Mouse (Mus musculus): Measurements from ENCODE around the gene Ush2a. TPM values are rescaled to one million over a fixed set of nuclear protein-coding genes. Genes with fewer than 3 reads are reported as not detected.

The Ush2a gene
- total RNA-seq (2014; rRNA removed) = under 0.01 and 0.07 TPM in 2 replicates
- under 0.01 TPM in 1 of 2 replicates, not detected in the other for polyA plus RNA-seq (2012; rRNA removed)

- no peak within 1 kb of the TSS for H3K4me3 ChIP-seq (ENCODE audit: insufficient read depth, low read depth, low read length)
- TF ChIP-seq POLR2A (IDR thresholded peaks at IDR 0.05; ENCODE audit: extremely low read depth, insufficient read depth, low read length) (no peak), CTCF (IDR thresholded peaks at IDR 0.05; ENCODE audit: low read depth, low read length) (no peak)
- DNase-seq (ENCODE audit: extremely low read depth, low read depth, low spot score) = no peak
- H3K36me3 ChIP-seq (ENCODE audit: control insufficient read depth, insufficient read depth, low read length) = no peaks in the 10 kb centered on the region
- H3K4me1 ChIP-seq (ENCODE audit: control insufficient read depth, insufficient read depth, low read length) = no peaks in the 10 kb centered on the region
- WGBS = 79% methylated on average over 10 of the region's 10 CpGs
- no peaks in the 10 kb centered on the region for H3K79me2 ChIP-seq (ENCODE audit: control insufficient read depth, insufficient read depth, low read length)
- no peaks in the 10 kb centered on the region for H3K27me3 ChIP-seq (ENCODE audit: control insufficient read depth, insufficient read depth, low read length)
- H3K27ac ChIP-seq (replicated peaks; ENCODE audit: insufficient read depth, low read depth, low read length) = no peak within 1 kb of the TSS
- no peak within 1 kb of the TSS for H3K9ac ChIP-seq (ENCODE audit: low read depth, low read length)
Observed at GRCm38 (mm10) chr1:188261903-188262682, at the start of gene Ush2a. Gene Ush2a, plus strand, starts transcription at chr1:188262023.

- TF ChIP-seq POLR2A (IDR thresholded peaks at IDR 0.05; ENCODE audit: extremely low read depth, insufficient read depth, low read length) = no peak
- no peak for TF ChIP-seq CTCF (IDR thresholded peaks at IDR 0.05; ENCODE audit: low read depth, low read length)
- Histone ChIP-seq H3K36me3 (ENCODE audit: control insufficient read depth, insufficient read depth, low read length) (no peaks in the 10 kb centered on the region), H3K27ac (replicated peaks; ENCODE audit: insufficient read depth, low read depth, low read length) (no peak overlapping the region), H3K79me2 (ENCODE audit: control insufficient read depth, insufficient read depth, low read length) (no peaks in the 10 kb centered on the region), H3K9ac (ENCODE audit: low read depth, low read length) (no peak overlapping the region), H3K4me1 (ENCODE audit: control insufficient read depth, insufficient read depth, low read length) (no peaks in the 10 kb centered on the region), H3K27me3 (ENCODE audit: control insufficient read depth, insufficient read depth, low read length) (no peaks in the 10 kb centered on the region), H3K4me3 (ENCODE audit: insufficient read depth, low read depth, low read length) (no peak overlapping the region)
- WGBS = 77% methylated on average over 10 of the region's 10 CpGs
- no peak for DNase-seq (ENCODE audit: extremely low read depth, low read depth, low spot score)
Observed at GRCm38 (mm10) chr1:188214885-188215611, 46.8 kb upstream of the Ush2a start.

GRCm38 (mm10) chr1:188221226-188221792 lies 40.5 kb upstream of the Ush2a start:
- TF ChIP-seq CTCF (IDR thresholded peaks at IDR 0.05; ENCODE audit: low read depth, low read length) (no peak), POLR2A (IDR thresholded peaks at IDR 0.05; ENCODE audit: extremely low read depth, insufficient read depth, low read length) (no peak)
- Histone ChIP-seq H3K79me2 (ENCODE audit: control insufficient read depth, insufficient read depth, low read length) (no peaks in the 10 kb centered on the region), H3K27ac (replicated peaks; ENCODE audit: insufficient read depth, low read depth, low read length) (no peak overlapping the region), H3K9ac (ENCODE audit: low read depth, low read length) (no peak overlapping the region), H3K4me3 (ENCODE audit: insufficient read depth, low read depth, low read length) (no peak overlapping the region), H3K27me3 (ENCODE audit: control insufficient read depth, insufficient read depth, low read length) (no peaks in the 10 kb centered on the region), H3K36me3 (ENCODE audit: control insufficient read depth, insufficient read depth, low read length) (no peaks in the 10 kb centered on the region), H3K4me1 (ENCODE audit: control insufficient read depth, insufficient read depth, low read length) (no peaks in the 10 kb centered on the region)
- DNase-seq (ENCODE audit: extremely low read depth, low read depth, low spot score) = peak; percentile 35
- WGBS = 68% methylated on average over 4 of the region's 4 CpGs

GRCm38 (mm10) chr1:188233036-188233724 lies 28.6 kb upstream of the Ush2a start:
- H3K9ac ChIP-seq (ENCODE audit: low read depth, low read length) = no peak overlapping the region
- H3K4me1 ChIP-seq (ENCODE audit: control insufficient read depth, insufficient read depth, low read length) = no peaks in the 10 kb centered on the region
- no peak for DNase-seq (ENCODE audit: extremely low read depth, low read depth, low spot score)
- no peak overlapping the region for H3K4me3 ChIP-seq (ENCODE audit: insufficient read depth, low read depth, low read length)
- TF ChIP-seq CTCF (IDR thresholded peaks at IDR 0.05; ENCODE audit: low read depth, low read length) (no peak), POLR2A (IDR thresholded peaks at IDR 0.05; ENCODE audit: extremely low read depth, insufficient read depth, low read length) (no peak)
- WGBS = 84% methylated on average over 5 of the region's 5 CpGs
- no peaks in the 10 kb centered on the region for H3K79me2 ChIP-seq (ENCODE audit: control insufficient read depth, insufficient read depth, low read length)
- no peaks in the 10 kb centered on the region for H3K36me3 ChIP-seq (ENCODE audit: control insufficient read depth, insufficient read depth, low read length)
- no peaks in the 10 kb centered on the region for H3K27me3 ChIP-seq (ENCODE audit: control insufficient read depth, insufficient read depth, low read length)
- no peak overlapping the region for H3K27ac ChIP-seq (replicated peaks; ENCODE audit: insufficient read depth, low read depth, low read length)

GRCm38 (mm10) chr1:188238636-188239035 lies 23.2 kb upstream of the Ush2a start:
- DNase-seq (ENCODE audit: extremely low read depth, low read depth, low spot score) = no peak
- Histone ChIP-seq H3K4me3 (ENCODE audit: insufficient read depth, low read depth, low read length) (no peak overlapping the region), H3K4me1 (ENCODE audit: control insufficient read depth, insufficient read depth, low read length) (no peaks in the 10 kb centered on the region), H3K27me3 (ENCODE audit: control insufficient read depth, insufficient read depth, low read length) (no peaks in the 10 kb centered on the region), H3K79me2 (ENCODE audit: control insufficient read depth, insufficient read depth, low read length) (no peaks in the 10 kb centered on the region), H3K27ac (replicated peaks; ENCODE audit: insufficient read depth, low read depth, low read length) (no peak overlapping the region), H3K9ac (ENCODE audit: low read depth, low read length) (no peak overlapping the region), H3K36me3 (ENCODE audit: control insufficient read depth, insufficient read depth, low read length) (no peaks in the 10 kb centered on the region)
- TF ChIP-seq CTCF (IDR thresholded peaks at IDR 0.05; ENCODE audit: low read depth, low read length) (no peak), POLR2A (IDR thresholded peaks at IDR 0.05; ENCODE audit: extremely low read depth, insufficient read depth, low read length) (no peak)
